Mouse (Mus musculus): ENCODE data around the gene Sertad1. TPM values are rescaled to one million over a fixed set of nuclear protein-coding genes. Genes with fewer than 3 reads are reported as not detected.

Gene Sertad1
- polyA plus RNA-seq, 1 experiment = 21.9 TPM

DNA sequence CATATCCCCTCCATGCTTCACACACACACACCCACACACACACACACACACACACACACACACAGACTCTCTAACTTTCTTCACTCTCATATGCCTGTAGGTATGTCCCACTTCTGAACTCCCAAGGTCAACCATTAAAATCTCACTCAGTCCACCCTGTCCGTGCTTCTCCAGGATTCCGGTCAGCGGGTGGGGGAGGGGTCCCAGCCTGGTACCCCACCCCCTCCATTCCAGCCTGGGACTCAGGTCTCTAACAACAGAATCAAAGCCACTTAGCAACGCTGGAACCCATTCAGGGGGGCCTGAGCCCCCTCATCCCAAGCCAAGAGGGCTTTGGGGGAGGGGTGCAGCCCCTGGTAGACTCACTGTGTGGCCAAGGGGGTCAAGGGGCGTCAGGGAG, 36.3 kb downstream of the Sertad1 start, which contains the start of gene Hipk4:
TSS of gene Hipk4 (plus strand) at position 301 of the 400 bp plus-strand sequence.
- Histone ChIP-seq H3K27me3 (ENCODE audit: control insufficient read depth, insufficient read depth, low read length) (no peaks in the 10 kb centered on the region), H3K4me1 (ENCODE audit: control insufficient read depth, insufficient read depth, insufficient read length) (no peaks in the 10 kb centered on the region), H3K36me3 (ENCODE audit: control insufficient read depth, insufficient read depth, low read length) (no peaks in the 10 kb centered on the region), H3K4me3 (ENCODE audit: extremely low read depth, insufficient read depth, insufficient read length) (no peak within 1 kb of the TSS), H3K27ac (ENCODE audit: insufficient read depth, low read length) (no peak within 1 kb of the TSS)
- no peak for TF ChIP-seq POLR2A (IDR thresholded peaks at IDR 0.05; ENCODE audit: low read depth, low read length)
- WGBS = 86% methylated on average over 5 of the region's 5 CpGs
- no peak for DNase-seq (ENCODE audit: low read depth in 1 of 2, low spot score in 2 of 2)

DNA sequence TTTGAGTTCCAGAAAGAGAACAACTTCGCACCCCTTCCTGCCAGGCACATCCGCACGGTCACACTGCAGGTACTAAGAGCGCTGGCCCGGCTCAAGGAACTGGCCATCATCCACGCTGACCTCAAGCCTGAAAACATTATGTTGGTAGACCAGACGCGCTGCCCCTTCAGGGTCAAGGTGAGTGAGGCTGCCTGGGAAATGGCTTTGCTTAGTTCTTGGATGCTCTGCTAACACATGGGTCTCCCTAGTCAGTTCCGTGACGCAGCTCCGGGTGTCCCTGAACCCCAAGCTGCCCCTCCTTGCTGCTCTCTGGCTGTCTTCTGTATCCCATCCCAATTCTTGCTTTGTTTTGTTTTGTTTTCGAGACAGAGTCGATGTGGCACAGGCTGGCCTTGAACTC, 37.1 kb downstream of the Sertad1 start:
- TF ChIP-seq POLR2A (IDR thresholded peaks at IDR 0.05; ENCODE audit: low read depth, low read length) (no peak), CTCF (IDR thresholded peaks at IDR 0.05; ENCODE audit: extremely low read depth, insufficient read depth, insufficient read length, insufficient replicate concordance) (no peak)

DNA sequence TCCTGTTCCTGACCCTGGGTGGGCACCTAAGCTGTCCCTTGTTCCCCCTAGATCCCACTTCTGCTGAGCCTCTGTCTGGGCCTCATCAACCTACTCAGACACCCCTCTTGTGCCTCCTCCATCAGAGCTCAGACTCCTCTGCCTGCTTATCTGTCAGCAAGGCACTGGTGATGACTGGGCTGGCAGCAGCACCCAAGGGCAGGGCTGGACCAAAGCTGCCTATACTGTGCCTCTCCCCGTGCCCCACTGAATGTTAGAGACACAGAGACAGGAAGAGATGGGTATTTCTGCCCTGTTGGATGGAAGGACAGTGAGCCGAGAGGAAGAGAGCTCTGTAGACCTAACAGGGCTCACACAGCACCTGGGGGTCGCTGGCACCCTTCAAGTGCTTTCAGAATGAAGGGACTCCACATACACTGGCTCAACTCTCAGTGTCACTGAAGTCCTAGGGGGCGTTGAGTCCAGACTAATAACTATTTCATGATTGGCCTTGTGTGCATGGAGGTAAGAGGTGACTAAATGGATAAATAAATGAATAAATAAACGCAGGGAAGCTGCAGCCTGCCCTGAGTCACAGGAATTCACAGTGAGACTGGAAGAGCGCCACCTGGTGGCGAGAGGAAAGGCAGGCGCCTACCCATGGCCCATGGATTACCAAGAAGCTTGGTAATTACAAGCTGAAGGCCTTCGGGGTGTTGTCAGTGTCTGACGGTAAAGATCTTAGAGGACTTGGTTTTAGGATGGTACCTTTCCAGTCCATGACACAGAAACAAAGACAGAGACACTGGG, 39.5 kb downstream of the Sertad1 start:
- DNase-seq (ENCODE audit: low read depth in 1 of 2, low spot score in 2 of 2) = peak; percentile 46 to 63
- 21% methylated on average over 10 of the region's 10 CpGs for WGBS
- no peak overlapping the region for H3K4me3 ChIP-seq (ENCODE audit: extremely low read depth, insufficient read depth, insufficient read length)
- H3K27ac ChIP-seq (ENCODE audit: insufficient read depth, low read length) = no peak overlapping the region
- no peaks in the 10 kb centered on the region; the same call in 1 of the 2 replicates for H3K36me3 ChIP-seq (ENCODE audit: control insufficient read depth, insufficient read depth, low read length)
- no peaks in the 10 kb centered on the region for H3K4me1 ChIP-seq (ENCODE audit: control insufficient read depth, insufficient read depth, insufficient read length)
- TF ChIP-seq CTCF (IDR thresholded peaks at IDR 0.05; ENCODE audit: extremely low read depth, insufficient read depth, insufficient read length, insufficient replicate concordance) (peak; percentile 98), POLR2A (IDR thresholded peaks at IDR 0.05; ENCODE audit: low read depth, low read length) (no peak)
- H3K27me3 ChIP-seq (ENCODE audit: control insufficient read depth, insufficient read depth, low read length) = no peaks in the 10 kb centered on the region

More for the DNA sequence above, 37.1 kb downstream of the Sertad1 start:
- H3K27me3 ChIP-seq (ENCODE audit: control insufficient read depth, insufficient read depth, low read length) = no peaks in the 10 kb centered on the region
- no peak for DNase-seq (ENCODE audit: low read depth in 1 of 2, low spot score in 2 of 2)
- no peak overlapping the region for H3K27ac ChIP-seq (ENCODE audit: insufficient read depth, low read length)
- H3K4me1 ChIP-seq (ENCODE audit: control insufficient read depth, insufficient read depth, insufficient read length) = no peaks in the 10 kb centered on the region
- H3K4me3 ChIP-seq (ENCODE audit: extremely low read depth, insufficient read depth, insufficient read length) = no peak overlapping the region
- WGBS = 94% methylated on average over 13 of the region's 13 CpGs
- H3K36me3 ChIP-seq (ENCODE audit: control insufficient read depth, insufficient read depth, low read length) = no peaks in the 10 kb centered on the region

DNA sequence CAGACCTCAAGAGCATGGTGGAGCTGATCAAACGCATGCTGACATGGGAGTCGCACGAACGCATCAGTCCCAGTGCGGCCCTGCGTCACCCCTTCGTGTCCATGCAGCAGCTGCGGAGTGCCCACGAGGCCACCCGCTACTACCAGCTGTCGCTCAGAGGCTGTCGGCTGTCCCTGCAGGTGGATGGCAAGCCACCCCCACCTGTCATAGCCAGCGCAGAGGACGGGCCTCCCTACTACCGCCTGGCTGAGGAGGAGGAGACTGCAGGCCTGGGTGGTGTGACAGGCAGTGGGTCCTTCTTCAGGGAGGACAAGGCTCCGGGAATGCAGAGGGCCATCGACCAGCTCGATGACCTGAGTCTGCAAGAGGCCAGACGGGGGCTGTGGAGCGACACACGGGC, 42.4 kb downstream of the Sertad1 start:
- no peak overlapping the region for H3K4me3 ChIP-seq (ENCODE audit: extremely low read depth, insufficient read depth, insufficient read length)
- H3K27ac ChIP-seq (ENCODE audit: insufficient read depth, low read length) = no peak overlapping the region
- H3K36me3 ChIP-seq (ENCODE audit: control insufficient read depth, insufficient read depth, low read length) = peaks cover 14% of the 10 kb centered on the region
- DNase-seq (ENCODE audit: low read depth in 1 of 2, low spot score in 2 of 2) = no peak
- TF ChIP-seq CTCF (IDR thresholded peaks at IDR 0.05; ENCODE audit: extremely low read depth, insufficient read depth, insufficient read length, insufficient replicate concordance) (no peak), POLR2A (IDR thresholded peaks at IDR 0.05; ENCODE audit: low read depth, low read length) (no peak)
- no peaks in the 10 kb centered on the region for H3K4me1 ChIP-seq (ENCODE audit: control insufficient read depth, insufficient read depth, insufficient read length)
- 93% methylated on average over 21 of the region's 21 CpGs for whole genome bisulfite sequencing
- no peaks in the 10 kb centered on the region for H3K27me3 ChIP-seq (ENCODE audit: control insufficient read depth, insufficient read depth, low read length)

DNA sequence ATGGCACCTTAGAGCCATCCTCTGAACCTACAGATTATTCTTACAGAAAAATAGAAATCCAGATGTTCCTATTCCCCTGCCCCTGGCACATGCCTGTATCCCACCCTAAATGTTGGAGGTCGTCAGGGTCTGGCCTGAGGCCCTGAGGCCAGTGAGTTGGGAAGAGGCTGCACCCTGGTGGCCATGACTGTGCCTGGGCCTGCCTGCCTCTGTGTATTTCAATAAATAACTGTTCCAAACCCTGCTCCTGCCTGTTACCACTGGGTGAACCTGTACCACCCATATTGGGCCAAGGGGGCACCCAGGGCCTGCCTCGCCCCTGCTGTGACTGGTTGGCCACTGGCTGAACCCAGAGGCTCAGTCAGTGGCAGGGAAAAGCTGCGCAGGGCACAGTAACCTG, 44.2 kb downstream of the Sertad1 start:
- WGBS = 94% methylated on average over 3 of the region's 3 CpGs
- Histone ChIP-seq H3K27me3 (ENCODE audit: control insufficient read depth, insufficient read depth, low read length) (no peaks in the 10 kb centered on the region), H3K27ac (ENCODE audit: insufficient read depth, low read length) (no peak overlapping the region), H3K4me1 (ENCODE audit: control insufficient read depth, insufficient read depth, insufficient read length) (no peaks in the 10 kb centered on the region), H3K4me3 (ENCODE audit: extremely low read depth, insufficient read depth, insufficient read length) (no peak overlapping the region), H3K36me3 (ENCODE audit: control insufficient read depth, insufficient read depth, low read length) (peaks cover 21% of the 10 kb centered on the region)
- no peak for TF ChIP-seq POLR2A (IDR thresholded peaks at IDR 0.05; ENCODE audit: low read depth, low read length)
- no peak for DNase-seq (ENCODE audit: low read depth in 1 of 2, low spot score in 2 of 2)

- no peak for DNase-seq (ENCODE audit: low read depth in 1 of 2, low spot score in 2 of 2)
- Histone ChIP-seq H3K27me3 (ENCODE audit: control insufficient read depth, insufficient read depth, low read length) (no peaks in the 10 kb centered on the region), H3K4me3 (ENCODE audit: extremely low read depth, insufficient read depth, insufficient read length) (no peak overlapping the region), H3K36me3 (ENCODE audit: control insufficient read depth, insufficient read depth, low read length) (peaks cover 22% of the 10 kb centered on the region), H3K27ac (ENCODE audit: insufficient read depth, low read length) (no peak overlapping the region), H3K4me1 (ENCODE audit: control insufficient read depth, insufficient read depth, insufficient read length) (0 out of 2 replicates have a peak, but pooled peaks cover 2% of the 10 kb centered on the region)
- TF ChIP-seq POLR2A (IDR thresholded peaks at IDR 0.05; ENCODE audit: low read depth, low read length) (no peak), CTCF (IDR thresholded peaks at IDR 0.05; ENCODE audit: extremely low read depth, insufficient read depth, insufficient read length, insufficient replicate concordance) (no peak)
- 96% methylated on average over 10 of the region's 10 CpGs for WGBS
Measured at GRCm38 (mm10) chr7:27531707-27532106, 45.0 kb downstream of the Sertad1 start.

DNA sequence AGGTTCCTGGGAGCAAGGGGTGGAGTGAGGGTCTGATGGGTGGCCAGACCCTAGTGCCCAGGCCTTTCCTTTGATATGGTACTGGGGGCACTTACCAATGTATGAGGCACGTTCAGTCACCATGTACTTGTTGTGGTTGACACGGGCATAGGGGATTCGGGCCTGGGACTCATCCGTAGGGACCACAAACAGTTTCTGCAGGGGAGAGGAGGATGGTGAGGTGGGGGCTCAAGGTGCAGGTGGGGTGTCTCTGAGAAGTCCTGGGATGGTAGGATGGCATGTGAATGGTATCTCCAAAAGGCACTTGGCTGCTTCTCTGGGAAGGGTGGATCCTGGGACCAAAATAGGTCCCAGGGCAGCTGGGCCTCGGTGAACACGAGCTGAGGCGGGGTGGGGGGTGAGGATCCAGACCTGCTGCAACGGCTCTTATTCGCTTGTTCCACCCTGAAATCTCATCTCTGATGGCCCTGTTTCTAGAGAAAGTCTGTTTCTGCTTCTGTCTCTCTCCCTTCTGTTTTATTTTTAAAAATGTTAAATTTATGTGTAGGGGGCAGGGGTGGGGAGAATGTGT, 45.9 kb downstream of the Sertad1 start:
- no peak overlapping the region for H3K27ac ChIP-seq (ENCODE audit: insufficient read depth, low read length)
- peaks cover 22% of the 10 kb centered on the region for H3K36me3 ChIP-seq (ENCODE audit: control insufficient read depth, insufficient read depth, low read length)
- no peak for DNase-seq (ENCODE audit: low read depth in 1 of 2, low spot score in 2 of 2)
- no peak for TF ChIP-seq CTCF (IDR thresholded peaks at IDR 0.05; ENCODE audit: extremely low read depth, insufficient read depth, insufficient read length, insufficient replicate concordance)
- TF ChIP-seq POLR2A (IDR thresholded peaks at IDR 0.05; ENCODE audit: low read depth, low read length) = no peak
- H3K27me3 ChIP-seq (ENCODE audit: control insufficient read depth, insufficient read depth, low read length) = no peaks in the 10 kb centered on the region
- WGBS = 93% methylated on average over 9 of the region's 9 CpGs
- H3K4me1 ChIP-seq (ENCODE audit: control insufficient read depth, insufficient read depth, insufficient read length) = 0 out of 2 replicates have a peak, but pooled peaks cover 2% of the 10 kb centered on the region
- H3K4me3 ChIP-seq (ENCODE audit: extremely low read depth, insufficient read depth, insufficient read length) = no peak overlapping the region

All from spleen, adult 2 months (tissue).